18 mouse cellular contexts compared by ENCODE assay signal in the genomic region with DNA sequence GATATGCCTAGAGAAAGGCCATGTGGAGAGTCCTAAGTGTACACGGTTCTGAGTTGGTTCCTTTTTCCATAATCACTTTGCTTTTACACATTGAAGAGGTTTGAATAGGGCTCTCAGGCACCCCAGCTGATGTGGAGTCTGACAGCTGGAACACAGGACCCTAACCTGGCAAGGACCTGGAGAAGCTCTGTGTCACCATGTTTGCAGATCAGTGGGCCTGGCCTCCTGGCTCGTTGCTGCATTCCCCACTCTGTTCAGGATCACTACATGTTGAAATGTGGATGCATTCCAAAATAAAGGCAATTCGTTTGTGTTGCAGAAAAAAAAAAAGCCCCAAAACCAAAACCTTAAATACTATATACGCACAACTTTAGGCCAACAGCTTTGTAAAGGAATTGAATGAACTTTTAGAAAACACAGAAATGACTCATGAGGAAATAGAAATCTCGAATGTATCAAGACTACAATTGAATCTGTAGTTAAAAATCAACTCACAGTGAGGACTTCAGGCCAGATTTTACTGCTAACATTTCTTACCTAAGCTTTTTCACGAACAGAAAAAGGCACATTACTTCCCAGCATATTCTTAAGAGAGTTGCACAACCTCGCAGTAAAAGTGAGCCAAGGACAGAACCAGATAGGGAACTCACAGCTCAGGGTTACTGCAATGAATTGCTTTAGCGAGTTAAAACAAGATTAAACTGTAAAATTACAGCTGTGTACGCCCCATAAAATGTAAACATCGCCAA.
DNase-seq lines count a peak whose midpoint lies in the region; ATAC-seq and TF ChIP-seq lines count a peak whose summit lies in the region.
"Had no signal": no experiment of that assay in that cellular context is flagged by ENCODE, and none has a peak within 500 bp of the region (broad histone marks: within the 10 kb centered on the region; RNA-seq: fewer than 3 reads in every experiment).

No protein-coding gene starts in this region.

- no peaks in the 10 kb centered on the region for H3K4me1 ChIP-seq in lung, postnatal 0 days (ENCODE audit: insufficient read depth, low read depth, low read length)
- peaks cover 5% of the 10 kb centered on the region; the same call in 1 of the 2 replicates for H3K4me1 ChIP-seq in lung, adult 2 months (ENCODE audit: control insufficient read depth, insufficient read depth, low read length)
- H3K4me1 ChIP-seq: embryonic facial prominence, embryonic 12.5 days had no signal

- H3K36me3 ChIP-seq in lung, postnatal 0 days (ENCODE audit: insufficient read depth, low read length): no peaks in the 10 kb centered on the region
- H3K36me3 ChIP-seq: embryonic facial prominence, embryonic 12.5 days; G1E had no signal

- 0 out of 2 replicates have a peak, but pooled peaks have one; percentile 32 for ATAC-seq in lung, postnatal 0 days
- ATAC-seq: CD4-positive, CD25-positive, alpha-beta regulatory T cell, adult 4 months; forebrain, embryonic 16.5 days; hindbrain, embryonic 16.5 days had no signal

- H3K9me3 ChIP-seq in lung, postnatal 0 days (ENCODE audit: low read length): no peaks in the 10 kb centered on the region
- H3K9me3 ChIP-seq: embryonic facial prominence, embryonic 12.5 days had no signal

- TF ChIP-seq EP300 in lung, postnatal 0 days (IDR thresholded peaks at IDR 0.05): peak; percentile 47

- WGBS in lung, postnatal 0 days: 46% methylated on average over 10 of the region's 10 CpGs
- 57% methylated on average over 10 of the region's 10 CpGs for WGBS in lung, adult 2 months

- no peak overlapping the region for H3K9ac ChIP-seq in lung, postnatal 0 days (replicated peaks; ENCODE audit: low read depth)
- H3K9ac ChIP-seq: embryonic facial prominence, embryonic 12.5 days had no signal

- no peak overlapping the region for H3K4me2 ChIP-seq in lung, postnatal 0 days (replicated peaks; ENCODE audit: low read depth, low read length)
- H3K4me2 ChIP-seq: embryonic facial prominence, embryonic 12.5 days; heart, embryonic 11.5 days had no signal

- no peaks in the 10 kb centered on the region for H3K27me3 ChIP-seq in lung, postnatal 0 days (replicated peaks; ENCODE audit: insufficient read depth, low read length)
- H3K27me3 ChIP-seq: embryonic facial prominence, embryonic 12.5 days had no signal

- no peak for TF ChIP-seq CTCF in lung, postnatal 0 days (IDR thresholded peaks at IDR 0.05)
- no peak for TF ChIP-seq CTCF in lung, adult 2 months (IDR thresholded peaks at IDR 0.05; ENCODE audit: insufficient read depth, low read length)

- intact Hi-C loops in left cerebral cortex, postnatal 10 days (cut with DNase I): no loop called here

- no peak overlapping the region for H3K4me3 ChIP-seq in lung, postnatal 0 days (ENCODE audit: low read depth, low read length)
- H3K4me3 ChIP-seq in lung, adult 2 months (replicated peaks; ENCODE audit: extremely low read depth, low read depth, low read length): no peak overlapping the region
- H3K4me3 ChIP-seq: embryonic facial prominence, embryonic 12.5 days had no signal

- no peak overlapping the region for H3K27ac ChIP-seq in lung, postnatal 0 days (ENCODE audit: low read length)
- H3K27ac ChIP-seq: embryonic facial prominence, embryonic 12.5 days had no signal

- no peak for TF ChIP-seq POLR2A in lung, adult 2 months (IDR thresholded peaks at IDR 0.05; ENCODE audit: borderline replicate concordance, extremely low read depth, low read depth, low read length)

- DNase-seq in adrenal gland, adult 2 months: peak; percentile 39
- DNase-seq in adrenal gland, postnatal 25 days: no peak
- peak; percentile 43 for DNase-seq in kidney, adult 11 months
- DNase-seq in kidney, postnatal 10 days: no peak
- DNase-seq in lung, postnatal 0 days (ENCODE audit: low spot score): peak; percentile 58
- no peak for DNase-seq in lung, adult 2 months
- DNase-seq in urinary bladder, postnatal 14 days (ENCODE audit: low spot score): no peak
- DNase-seq in left cerebral cortex, postnatal 10 days (ENCODE audit: extremely low spot score in 1 of 2, low spot score in 2 of 2): no peak
- DNase-seq: cerebellum, adult 2 months; heart, postnatal 36 days; layer of hippocampus, postnatal 36 days; right cerebral cortex, adult 18-20 months had no signal

Comparison
In these comparisons a context has a peak if more than half of its experiments do, and no peak if none do; other contexts are left out.
1. DNase-seq: peak in adrenal gland, adult 2 months (single experiment), kidney, adult 11 months (single experiment) and lung, postnatal 0 days (single experiment); none in adrenal gland, postnatal 25 days (single experiment), kidney, postnatal 10 days (single experiment), lung, adult 2 months (single experiment), urinary bladder, postnatal 14 days (single experiment) and left cerebral cortex, postnatal 10 days (0 of 2).